Mouse (Mus musculus) MN1 (cell line): Measurements from ENCODE around the gene Nabp1.
A peak's percentile ranks its signal among the peaks of the same experiment; 100 is the strongest.

Source experiments
- DNase-seq: peaks from one replicate; pipeline ENCODE4 v3.0.0-alpha.2; 2016; ENCODE audit warnings: low spot score

Nabp1 gene

DNA sequence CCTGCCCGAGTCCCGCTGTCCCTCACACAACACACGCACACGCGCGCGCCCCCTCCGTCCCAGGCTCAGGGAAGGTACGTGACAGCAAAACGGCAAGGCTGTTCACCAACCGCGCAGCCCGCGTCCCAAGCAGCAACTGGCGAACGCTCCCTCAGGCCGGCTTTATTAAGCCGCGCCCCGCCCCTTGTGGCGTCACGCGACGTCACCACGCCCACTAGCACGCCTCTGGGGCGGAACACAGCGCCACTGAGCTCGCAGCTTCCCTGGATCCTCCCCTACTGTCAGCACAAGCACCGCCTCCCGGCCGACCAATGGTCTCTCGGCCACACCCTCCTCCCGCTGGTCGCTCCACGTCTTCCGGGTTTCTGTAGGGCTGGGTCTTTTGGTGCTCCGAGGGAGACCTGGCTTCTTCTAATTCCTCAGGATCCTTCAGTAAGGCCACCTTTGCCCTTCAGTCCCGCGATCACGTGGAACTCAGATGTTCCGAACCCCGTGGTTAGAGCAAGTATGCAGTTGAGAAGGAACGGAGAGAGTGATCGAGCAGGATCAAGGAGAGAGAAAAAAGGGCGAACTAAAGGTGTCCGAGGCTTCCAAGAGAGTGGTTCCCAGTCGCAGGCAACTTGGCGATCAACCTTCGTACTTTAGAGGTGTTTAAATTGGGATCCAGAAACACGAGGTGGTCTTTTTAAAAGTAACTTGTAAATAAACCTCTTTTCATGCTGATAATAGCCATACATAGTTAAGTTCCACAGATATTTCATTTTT, at the start of gene Nabp1:
TSS of gene Nabp1 (minus strand) at position 164 of the 765 bp plus-strand sequence.
- peak; percentile 100 for DNase-seq

DNA sequence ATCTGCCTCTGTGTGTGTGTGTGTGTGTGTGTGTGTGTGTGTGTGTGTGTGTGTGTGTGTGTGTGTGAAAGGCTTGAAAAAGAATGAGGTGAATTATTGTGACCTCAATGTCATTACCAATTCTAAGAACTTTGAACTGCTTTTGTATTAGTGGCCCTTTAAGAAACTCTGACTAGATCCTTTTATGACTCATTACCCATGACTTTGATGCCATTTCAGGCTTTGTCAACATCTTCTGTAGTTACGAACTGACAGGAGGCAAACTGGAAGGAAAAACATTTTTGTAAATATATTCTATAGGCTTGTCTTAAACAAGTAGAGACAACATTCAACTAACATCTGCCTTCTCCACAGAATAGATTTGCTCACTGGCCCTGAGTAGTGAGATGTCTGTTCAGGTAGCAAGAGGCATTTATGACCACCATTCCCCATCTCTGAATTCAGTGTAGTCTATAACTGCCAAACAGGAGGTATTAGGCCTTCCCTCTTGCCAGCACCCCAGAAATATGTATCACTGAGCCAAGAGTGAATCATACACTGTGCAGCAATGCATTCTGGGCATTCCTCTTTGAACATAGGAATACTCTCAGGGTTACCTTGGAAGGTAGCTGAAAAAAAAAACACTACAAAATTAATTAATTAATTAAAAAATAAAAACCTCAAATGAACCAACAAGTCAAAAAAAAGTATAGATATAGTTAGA, 47.5 kb upstream of the Nabp1 start:
- DNase-seq: no peak

DNA sequence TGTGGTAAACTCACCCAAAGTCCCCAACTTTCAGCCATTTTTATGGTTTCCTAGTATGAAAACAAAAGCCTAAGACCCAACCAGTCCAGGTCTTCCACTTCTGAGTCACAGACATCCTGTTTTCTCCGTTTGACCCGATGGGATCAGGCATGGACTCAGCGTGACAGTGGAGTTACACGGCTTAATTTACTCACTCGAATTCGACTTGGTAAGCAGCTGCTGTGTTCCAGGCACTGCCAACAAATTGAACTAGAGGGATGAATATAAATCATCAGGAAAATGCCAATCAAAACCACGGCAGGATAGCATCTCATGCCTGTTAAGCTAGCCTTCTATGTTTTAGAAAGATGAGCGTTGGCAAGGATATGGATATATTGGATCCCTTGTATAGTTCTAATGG, 43.4 kb upstream of the Nabp1 start:
- DNase-seq: no peak

DNA sequence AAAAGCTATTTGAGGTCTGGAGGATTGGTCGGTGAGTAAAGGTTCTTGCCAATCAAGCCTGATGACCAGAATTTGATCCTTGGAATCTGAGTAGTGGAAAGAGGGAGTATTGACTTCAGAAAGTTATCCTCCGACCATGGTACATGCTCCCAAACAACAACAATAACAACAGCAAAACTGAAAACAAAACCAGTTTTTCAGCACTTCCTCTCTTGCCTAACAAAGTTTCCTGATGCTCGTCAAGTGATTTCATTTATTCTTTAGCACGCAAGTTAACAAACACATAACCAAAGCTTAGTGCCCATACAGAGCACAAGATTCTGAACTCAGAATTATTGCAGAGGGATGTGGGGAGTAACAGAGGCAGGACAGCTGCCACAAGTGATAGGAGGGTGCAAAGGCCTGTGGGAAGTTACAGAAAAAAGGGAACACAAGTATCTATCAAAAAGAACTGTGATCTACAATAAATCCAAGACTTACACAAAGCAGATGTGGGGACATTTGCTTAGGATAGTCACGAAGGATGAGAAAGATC, 42.1 kb upstream of the Nabp1 start:
- DNase-seq: no peak

DNA sequence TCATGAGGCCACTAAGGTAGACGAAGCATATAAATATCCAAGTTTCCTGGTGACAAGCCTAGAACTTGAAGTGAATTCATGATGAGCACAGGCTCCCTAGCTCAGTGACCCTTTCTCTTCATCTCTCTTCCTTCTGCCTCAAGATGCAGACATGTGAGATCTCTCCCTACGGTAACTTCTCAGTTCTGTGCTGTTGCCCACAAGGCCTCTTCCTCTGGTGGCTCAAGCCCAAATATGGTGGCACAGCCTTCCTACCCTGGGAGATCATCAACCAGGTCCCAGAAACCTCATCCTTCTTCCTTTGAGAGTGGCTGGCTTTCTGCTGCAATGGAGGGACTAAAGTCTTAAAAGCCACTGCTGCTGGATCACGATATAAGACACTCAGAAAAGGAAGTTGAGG, 40.9 kb upstream of the Nabp1 start:
- no peak for DNase-seq

DNA sequence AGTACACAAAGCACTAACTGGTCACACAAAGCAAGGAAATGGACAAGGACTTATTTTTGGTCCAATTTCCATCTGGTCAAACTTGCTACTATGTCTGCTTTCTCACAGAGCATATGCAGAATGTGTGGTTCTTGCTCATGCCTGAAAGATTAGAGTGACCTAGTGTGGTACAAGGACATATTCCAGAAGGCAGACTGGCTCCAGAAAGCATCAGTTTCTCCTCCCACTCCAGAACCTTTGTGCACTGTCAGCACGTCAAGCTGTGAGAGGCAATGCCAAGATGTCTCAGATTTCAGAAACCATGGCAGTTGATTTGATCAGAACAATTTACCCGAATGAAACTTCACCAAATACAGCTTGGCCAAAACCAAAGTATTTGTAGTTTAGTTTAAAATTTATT, 37.4 kb upstream of the Nabp1 start:
- no peak for DNase-seq

DNA sequence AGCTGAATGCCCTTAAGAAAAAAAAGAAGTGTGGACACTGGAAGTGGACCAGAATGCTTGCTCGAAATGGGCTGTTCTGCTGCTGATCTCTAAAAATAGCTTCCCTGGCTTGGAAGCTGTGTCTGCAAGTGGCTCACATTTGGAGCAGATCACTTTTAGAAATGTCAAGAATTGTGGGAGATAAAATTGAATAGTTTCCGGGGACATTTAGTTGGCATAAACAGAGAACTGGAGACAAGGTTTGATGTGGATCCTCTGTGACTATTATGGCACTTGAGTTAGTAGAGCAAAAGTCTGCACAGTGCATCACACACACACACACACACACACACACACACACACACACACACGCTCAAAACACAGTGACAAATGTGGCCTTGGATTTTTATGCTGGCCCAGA, 36.8 kb upstream of the Nabp1 start:
- DNase-seq: no peak

DNA sequence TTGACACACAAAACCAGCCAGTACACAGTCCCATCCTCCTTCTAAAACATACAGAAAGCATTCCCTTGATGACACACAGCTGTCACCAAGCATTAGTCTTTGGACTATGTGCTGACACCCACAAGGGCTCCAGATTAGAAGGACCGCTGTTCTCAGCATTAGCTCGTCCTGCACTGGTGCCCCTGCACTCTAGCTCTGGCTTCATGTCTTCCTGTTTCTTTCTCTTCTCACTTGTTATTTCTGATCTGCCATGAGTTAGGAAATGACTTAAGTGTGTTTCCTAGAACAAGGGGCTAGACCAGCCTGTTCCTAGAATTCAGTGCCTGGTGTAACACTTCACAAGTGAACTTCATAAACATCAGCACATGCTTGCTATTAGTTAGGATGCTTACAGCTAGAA, 36.2 kb upstream of the Nabp1 start:
- no peak for DNase-seq

DNA sequence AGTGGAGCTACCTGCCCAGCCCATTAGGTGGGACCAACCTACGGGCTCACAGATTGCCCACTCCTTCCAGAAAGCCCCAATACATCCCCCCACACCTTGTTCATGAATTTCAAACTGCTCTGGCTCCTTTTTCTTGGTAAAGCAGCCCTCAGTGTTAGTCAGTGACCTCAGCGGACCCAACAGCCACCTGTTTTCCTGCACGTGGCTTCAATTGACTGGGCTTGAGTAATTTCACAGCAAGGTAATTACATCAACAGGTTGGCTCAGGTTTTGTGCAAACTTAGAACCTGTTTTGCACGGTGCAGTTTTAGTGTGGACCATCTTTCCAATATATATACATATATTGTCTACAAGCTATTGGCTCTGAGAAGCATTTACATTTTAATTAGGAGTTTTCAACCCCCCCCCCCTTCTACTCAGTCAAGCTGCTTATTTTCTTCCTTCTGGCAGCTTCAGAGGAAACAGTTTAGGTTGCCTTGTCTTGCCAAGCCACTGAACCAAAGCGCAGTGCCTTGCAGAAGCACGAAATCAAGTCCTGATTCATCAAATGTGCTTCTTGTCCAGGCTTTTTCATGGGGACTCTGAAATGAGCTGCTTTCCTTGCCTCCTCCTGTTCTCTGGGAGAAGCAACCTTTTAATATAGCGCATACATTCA, 35.0 kb upstream of the Nabp1 start:
- DNase-seq: no peak

DNA sequence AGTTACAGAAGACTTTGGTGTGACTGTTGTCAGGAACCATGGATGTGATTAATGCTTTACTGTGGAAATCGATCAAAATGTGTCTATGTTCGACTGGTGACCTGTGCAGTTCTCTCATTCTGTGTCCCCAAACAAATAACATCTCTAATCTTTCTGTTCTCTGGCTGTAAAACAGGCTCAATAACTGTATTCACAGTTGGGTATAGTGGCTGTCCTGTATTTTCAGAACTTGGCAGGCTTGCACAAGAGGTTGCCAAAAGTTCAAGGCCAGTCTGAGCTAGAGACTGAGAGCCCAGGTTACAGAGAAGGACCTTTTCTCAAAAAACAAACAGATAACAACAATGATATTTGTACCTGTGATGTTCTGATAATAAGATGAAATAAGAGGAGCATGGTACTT, 34.1 kb upstream of the Nabp1 start:
- no peak for DNase-seq

DNA sequence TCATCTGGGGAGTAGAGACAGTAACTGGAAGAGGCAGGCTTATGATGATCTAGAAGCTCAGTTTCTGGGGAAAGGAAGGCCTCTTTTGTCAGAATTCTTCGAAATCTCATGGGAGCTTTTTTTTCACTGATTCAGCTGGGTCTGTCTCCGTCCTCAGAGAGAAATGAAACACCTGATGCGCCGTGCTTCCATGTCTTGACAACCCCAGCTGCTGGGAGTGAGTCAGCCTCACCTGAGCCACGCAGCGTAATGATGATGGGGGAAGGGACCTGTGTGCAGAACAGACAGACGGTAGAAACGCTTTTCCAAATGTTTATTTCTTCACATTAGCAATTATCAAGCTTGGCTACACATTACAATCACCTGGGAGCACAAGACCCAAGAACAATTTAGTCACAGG, 31.6 kb upstream of the Nabp1 start:
- DNase-seq: no peak

DNA sequence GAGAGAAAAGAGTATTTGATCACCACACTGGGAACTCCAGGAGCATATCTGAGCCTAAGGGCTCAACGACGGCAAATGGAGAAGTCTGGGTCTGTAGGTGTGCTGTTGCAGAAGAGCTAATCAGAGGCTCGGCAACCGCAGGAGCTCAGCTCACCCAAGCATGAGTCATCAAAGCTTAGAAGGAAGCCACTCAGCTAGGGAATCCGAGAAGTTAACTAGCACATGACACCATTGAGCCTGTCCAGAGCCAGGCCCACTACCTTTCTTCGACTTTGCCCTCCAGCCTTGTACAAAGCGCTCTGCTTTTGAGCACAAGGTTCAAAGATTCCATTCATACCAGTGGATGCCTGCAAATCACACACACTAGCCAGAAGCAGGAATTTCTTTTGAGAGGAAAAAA, 30.9 kb upstream of the Nabp1 start:
- peak; percentile 68 for DNase-seq

DNA sequence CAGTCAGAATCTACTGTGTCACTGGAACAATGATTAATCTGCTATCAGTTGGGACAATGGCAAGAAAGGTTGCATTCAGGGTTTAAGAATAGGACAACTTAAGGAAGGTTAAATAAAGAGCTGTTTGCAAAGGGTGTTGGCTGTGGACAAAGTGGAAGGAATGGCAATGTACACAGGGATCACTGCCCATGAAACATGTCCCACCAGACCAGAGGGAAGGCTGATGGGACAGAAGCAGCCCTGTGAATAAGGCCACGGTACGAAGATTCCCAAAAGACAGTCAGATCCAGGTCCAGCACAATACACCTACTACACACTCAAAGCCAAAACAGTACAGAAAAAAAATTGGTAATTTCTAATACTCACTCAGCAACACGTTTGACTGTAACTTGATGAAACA, 30.3 kb upstream of the Nabp1 start:
- no peak for DNase-seq

DNA sequence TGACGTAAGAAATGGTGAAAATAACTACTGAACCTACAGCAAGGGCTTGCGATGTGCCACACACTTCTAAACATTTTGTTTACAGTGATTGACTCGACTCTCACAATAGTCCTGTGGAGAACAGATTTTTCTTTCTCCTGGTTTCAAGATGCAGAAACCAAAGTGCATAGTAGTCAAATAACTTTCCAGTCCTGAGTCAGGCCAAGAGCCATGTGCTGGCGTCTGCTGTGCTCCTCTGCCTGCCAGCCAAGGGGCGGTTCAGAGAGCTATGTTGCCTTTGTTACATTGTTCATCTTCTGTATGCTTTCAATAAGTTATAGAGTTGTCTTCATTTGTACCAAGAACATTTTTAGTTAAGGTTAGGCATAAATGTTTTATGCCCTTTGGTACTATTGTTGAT, 29.2 kb upstream of the Nabp1 start:
- DNase-seq: no peak

DNA sequence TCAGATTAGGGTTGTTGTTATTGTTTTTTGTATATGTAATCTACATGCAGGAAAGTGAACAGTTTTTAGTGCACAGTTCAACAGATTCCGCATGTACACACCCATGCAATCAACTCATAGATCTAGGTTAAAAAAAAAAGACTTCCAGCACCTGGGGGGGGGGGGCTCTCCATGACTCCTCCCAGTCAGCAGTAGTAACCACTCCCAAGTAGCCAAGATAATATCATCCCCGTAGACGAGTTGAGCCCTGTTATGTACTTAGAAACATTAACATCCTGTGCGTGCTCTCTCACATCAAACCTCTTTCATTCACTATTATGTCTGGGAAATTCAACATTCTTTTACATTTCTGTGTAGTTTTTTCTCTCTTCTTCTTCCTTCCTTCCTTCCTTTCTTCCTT, 28.0 kb upstream of the Nabp1 start:
- no peak for DNase-seq

DNA sequence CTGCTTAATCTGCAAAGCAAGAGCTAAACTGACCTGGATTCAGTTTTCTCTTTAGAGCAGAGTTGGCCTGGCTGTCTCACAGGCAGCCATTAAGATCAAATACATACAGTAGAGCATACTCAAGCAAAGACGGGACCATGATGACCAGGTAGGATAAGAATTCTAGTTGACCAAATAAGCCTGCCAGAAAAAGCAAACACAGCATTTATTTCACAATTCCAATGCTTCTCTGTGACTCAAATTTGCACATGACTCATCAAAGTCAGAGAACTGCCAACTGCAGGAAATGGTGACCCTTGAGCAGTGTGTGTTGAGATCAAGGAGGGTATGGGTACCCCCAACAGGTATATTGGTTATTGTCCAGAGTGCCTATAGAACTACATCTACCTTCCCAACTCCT, 27.4 kb upstream of the Nabp1 start:
- DNase-seq: no peak

DNA sequence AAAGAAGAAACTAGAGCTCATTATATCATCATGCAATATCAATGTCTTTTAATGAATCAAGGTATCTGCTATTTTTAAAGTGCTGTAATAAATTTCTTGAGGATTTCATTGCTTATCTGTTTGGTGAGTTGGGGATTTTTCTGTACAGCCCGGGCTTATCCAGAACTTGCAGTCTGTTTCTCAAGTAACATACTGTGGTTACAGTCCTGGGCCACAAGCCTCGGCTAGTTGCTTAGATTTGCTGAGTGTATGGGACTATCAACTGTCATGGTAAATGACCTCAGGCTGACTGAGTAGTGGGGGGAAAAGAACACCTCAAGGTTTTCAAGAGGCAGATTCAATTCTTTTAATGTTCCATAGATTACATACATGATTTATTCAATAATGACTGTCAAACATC, 24.8 kb upstream of the Nabp1 start:
- DNase-seq: no peak

DNA sequence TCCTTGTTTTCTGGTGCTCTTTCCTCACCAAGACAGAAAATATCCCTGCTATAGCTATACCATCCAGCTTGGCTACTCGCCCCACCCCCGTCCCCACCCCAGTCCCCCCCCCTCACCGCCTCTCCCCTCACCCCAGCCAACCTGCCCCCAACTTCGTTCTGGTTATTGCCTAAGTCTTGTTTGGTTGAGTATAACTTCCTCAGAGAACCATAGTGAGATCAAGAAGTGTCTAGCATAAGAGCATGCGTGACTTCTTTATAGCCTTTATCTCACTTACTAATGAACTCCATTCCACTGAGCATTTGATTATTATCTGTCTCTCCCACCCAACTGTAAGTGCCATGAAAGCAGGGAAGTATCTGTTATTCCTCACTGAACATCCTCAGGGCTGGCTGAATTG, 24.1 kb upstream of the Nabp1 start:
- no peak for DNase-seq

DNA sequence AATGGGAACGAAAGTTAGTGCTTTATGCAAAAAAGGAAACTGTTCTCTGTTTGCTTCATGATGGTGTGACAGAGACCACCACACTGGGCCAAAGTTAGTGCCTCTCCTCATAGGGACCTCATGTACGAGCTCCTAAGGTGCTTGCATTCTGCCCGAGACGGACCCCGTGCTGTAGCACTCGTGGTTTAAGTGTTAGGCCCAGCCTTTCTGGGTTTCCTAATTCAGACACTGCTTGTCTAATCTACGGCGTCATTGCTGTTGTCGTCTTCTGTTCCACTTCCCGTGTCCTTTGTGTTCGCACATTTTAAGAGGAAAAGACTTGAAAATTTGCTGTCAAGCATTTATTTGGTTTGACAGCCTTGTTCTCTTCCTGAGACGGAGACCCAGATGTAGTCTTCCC, 23.0 kb upstream of the Nabp1 start:
- no peak for DNase-seq

DNA sequence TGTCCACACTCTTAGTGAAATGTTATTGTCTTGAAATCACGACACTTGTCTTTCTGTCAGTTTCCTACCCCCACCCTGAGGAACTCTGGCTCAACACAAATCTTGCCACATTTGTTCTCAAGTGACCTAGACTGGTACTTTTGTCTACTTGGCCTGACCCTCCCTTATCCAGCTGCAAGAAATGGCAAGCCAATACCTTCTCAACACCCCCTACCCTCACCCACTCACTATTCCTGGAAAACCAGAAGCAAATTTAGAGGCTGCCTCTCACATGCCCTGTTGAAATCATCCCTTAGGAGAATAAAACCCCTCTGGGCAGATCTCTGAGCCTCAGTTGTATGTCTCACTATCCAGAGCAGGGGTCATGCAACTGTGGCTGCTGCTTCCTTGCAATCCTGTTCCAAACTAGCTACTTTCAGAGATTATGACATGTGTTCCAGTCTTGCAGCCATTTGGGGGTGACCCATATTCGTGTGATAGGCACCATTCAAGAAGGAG, 20.4 kb upstream of the Nabp1 start:
- DNase-seq: no peak

DNA sequence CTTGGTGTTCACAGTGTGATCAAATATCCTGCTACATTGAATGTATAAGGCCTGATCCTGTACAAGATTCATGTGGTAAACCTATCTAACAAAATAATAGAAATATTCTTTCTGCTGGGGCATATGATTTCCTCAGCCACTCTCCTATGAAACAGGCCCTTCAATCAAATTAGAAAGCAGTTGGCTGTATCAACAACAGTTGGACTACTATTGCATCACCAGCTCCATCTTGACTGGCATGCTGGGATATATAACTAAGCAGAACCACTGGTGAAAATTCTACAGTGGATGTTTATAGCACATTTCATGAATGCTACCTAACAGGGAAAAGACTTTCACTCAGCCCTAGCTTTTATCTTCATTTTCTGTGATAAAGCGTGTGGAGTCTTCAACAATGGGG, 17.9 kb upstream of the Nabp1 start:
- peak; percentile 42 for DNase-seq

DNA sequence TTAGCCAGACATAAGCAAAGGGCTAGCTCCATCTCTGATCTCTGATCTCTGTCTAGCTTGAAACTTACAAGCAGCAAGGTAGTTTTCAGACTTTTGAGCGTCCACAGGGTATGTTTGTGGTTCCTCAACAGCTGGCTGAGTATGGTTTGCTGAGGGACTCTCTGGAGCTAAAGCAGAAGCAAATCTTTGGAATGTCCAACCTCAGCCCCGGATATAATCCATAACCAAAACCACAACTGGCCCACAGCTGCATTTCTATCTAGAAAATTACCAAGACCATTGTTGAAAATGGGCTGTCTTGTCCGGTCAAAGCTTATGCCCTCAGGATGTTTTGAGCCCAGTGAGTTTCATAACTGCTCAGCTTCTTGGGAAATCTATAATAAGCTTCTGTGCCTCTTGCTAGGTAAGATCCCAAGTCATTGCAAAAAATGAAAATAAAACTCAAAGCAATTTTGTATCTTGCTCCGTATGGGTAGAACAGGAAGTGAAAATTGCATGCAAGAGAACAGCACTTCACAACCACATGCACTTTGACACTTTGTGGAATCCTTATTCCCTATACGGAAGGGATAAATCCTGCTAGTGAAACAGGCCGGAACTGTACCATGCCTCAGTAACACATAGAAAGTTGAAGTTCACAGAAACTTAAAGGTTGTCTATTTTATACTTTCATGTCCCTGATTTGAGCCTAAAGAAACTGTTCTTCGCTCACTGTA, 15.5 kb upstream of the Nabp1 start:
- DNase-seq: no peak
